Mouse (Mus musculus) hindbrain, embryonic 13.5 days (tissue): Measurements from ENCODE around the gene 1810010H24Rik. TPM values are rescaled to one million over a fixed set of nuclear protein-coding genes. Genes with fewer than 3 reads are reported as not detected.
"Not testable (repeated sequence)": the region's sequence is repeated elsewhere in the genome, so short reads cannot be mapped to it uniquely, and the experiment has no call there.

Experiments used
- ATAC-seq: fragments of 200-750 bp; cut with Nextera tagmentation; 2 replicates; pipeline ENCODE4 v1.8.0; 2017; ENCODE audit warnings: moderate TSS enrichment; ENCODE audit not compliant: low FRiP score
- H3K27ac ChIP-seq: fragments of 300-500 bp; sonication (generic); 2 replicates; pipeline ENCODE4 v1.5.1; 2015; ENCODE audit warnings: inconsistent platforms, mild to moderate bottlenecking, moderate library complexity
- H3K27me3 ChIP-seq: fragments of 300-500 bp; sonication (generic); 2 replicates; pipeline ENCODE4 v1.6.1; 2015; ENCODE audit warnings: mild to moderate bottlenecking, inconsistent platforms
- H3K36me3 ChIP-seq: fragments of 300-500 bp; sonication (generic); 2 replicates; pipeline ENCODE4 v1.6.1; 2015; ENCODE audit warnings: mild to moderate bottlenecking, inconsistent platforms
- H3K4me1 ChIP-seq: fragments of 300-500 bp; sonication (generic); replicated peaks from 2 replicates; pipeline ENCODE4 v1.6.1; 2015; ENCODE audit warnings: inconsistent platforms
- H3K4me2 ChIP-seq: fragments of 300-500 bp; sonication (generic); 2 replicates; pipeline ENCODE4 v1.6.1; 2015; ENCODE audit warnings: inconsistent platforms, mild to moderate bottlenecking, moderate library complexity
- H3K4me3 ChIP-seq: fragments of 300-500 bp; sonication (generic); 2 replicates; pipeline ENCODE4 v1.5.1; 2015; ENCODE audit warnings: mild to moderate bottlenecking, inconsistent platforms
- H3K9ac ChIP-seq: fragments of 300-500 bp; sonication (generic); 2 replicates; pipeline ENCODE4 v1.6.1; 2015; ENCODE audit warnings: mild to moderate bottlenecking, inconsistent platforms
- H3K9me3 ChIP-seq: fragments of 300-500 bp; sonication (generic); 2 replicates; pipeline ENCODE4 v1.6.1; 2016; ENCODE audit warnings: inconsistent platforms
- WGBS: fragments of 180-500 bp; shearing (Covaris S2); methylation state at CpG from one replicate; pipeline ENCODE4 v1.1.7; 2015; 5-methylcytosine and 5-hydroxymethylcytosine counted together
- polyA plus RNA-seq: library from polyadenylated mRNA; unstranded; fragments of >200 nt; fragmentation: Nextera tagmentation; extraction: Ambion mirVana; gene quantifications from 2 replicates; pipeline ENCODE4 v1.2.1, GENCODE M21; 2015

1810010H24Rik gene
- polyA plus RNA-seq: 5.4 and 5.6 TPM in 2 replicates

- Histone ChIP-seq H3K4me2 (peak within 1 kb of the TSS; percentile 90), H3K4me1 (peaks cover 37% of the 10 kb centered on the region), H3K9me3 (no peaks in the 10 kb centered on the region), H3K27ac (peak within 1 kb of the TSS; percentile 81), H3K36me3 (no peaks in the 10 kb centered on the region), H3K4me3 (peak within 1 kb of the TSS; percentile 52), H3K27me3 (0 out of 2 replicates have a peak, but pooled peaks cover 4% of the 10 kb centered on the region), H3K9ac (peak within 1 kb of the TSS; percentile 78)
- under 1% methylated on average over 45 of the region's 45 CpGs for WGBS
- peak; percentile 19; the same call in 1 of the 2 replicates for ATAC-seq
Measured at GRCm38 (mm10) chr11:107025411-107026321, at the start of gene 1810010H24Rik. Gene 1810010H24Rik (plus strand): TSS chr11:107025681.

- ATAC-seq: no peak
- no peak overlapping the region for H3K4me2 ChIP-seq
- H3K9me3 ChIP-seq: no peaks in the 10 kb centered on the region
- no peak overlapping the region for H3K4me3 ChIP-seq
- no peaks in the 10 kb centered on the region for H3K36me3 ChIP-seq
- no peaks in the 10 kb centered on the region for H3K27me3 ChIP-seq
- 78% methylated on average over 8 of the region's 8 CpGs for WGBS
- no peak overlapping the region for H3K9ac ChIP-seq
- no peaks in the 10 kb centered on the region for H3K4me1 ChIP-seq
- H3K27ac ChIP-seq: no peak overlapping the region
Measured at GRCm38 (mm10) chr11:106976194-106976593, 49.3 kb upstream of the 1810010H24Rik start.

- no peaks in the 10 kb centered on the region for H3K36me3 ChIP-seq
- H3K4me1 ChIP-seq: no peaks in the 10 kb centered on the region
- no peak overlapping the region for H3K27ac ChIP-seq
- H3K4me3 ChIP-seq: no peak overlapping the region
- no peak for ATAC-seq
- no peak overlapping the region for H3K4me2 ChIP-seq
- no peak overlapping the region for H3K9ac ChIP-seq
- no peaks in the 10 kb centered on the region for H3K9me3 ChIP-seq
- 24% methylated on average over 7 of the region's 7 CpGs for WGBS
- no peaks in the 10 kb centered on the region for H3K27me3 ChIP-seq
Measured at GRCm38 (mm10) chr11:106980455-106980854, 45.0 kb upstream of the 1810010H24Rik start.

GRCm38 (mm10) chr11:106981787-106982186, 43.7 kb upstream of the 1810010H24Rik start:
- no peaks in the 10 kb centered on the region for H3K27me3 ChIP-seq
- no peaks in the 10 kb centered on the region for H3K4me1 ChIP-seq
- no peak overlapping the region for H3K4me3 ChIP-seq
- WGBS: 46% methylated on average over 1 of the region's 1 CpGs
- ATAC-seq: no peak
- no peak overlapping the region for H3K4me2 ChIP-seq
- no peak overlapping the region for H3K27ac ChIP-seq
- H3K9ac ChIP-seq: no peak overlapping the region
- H3K9me3 ChIP-seq: no peaks in the 10 kb centered on the region
- no peaks in the 10 kb centered on the region for H3K36me3 ChIP-seq

GRCm38 (mm10) chr11:106982351-106982750, 43.1 kb upstream of the 1810010H24Rik start:
- no peak for ATAC-seq
- peaks cover 5% of the 10 kb centered on the region for H3K36me3 ChIP-seq
- WGBS: 68% methylated on average over 5 of the region's 5 CpGs
- H3K9ac ChIP-seq: no peak overlapping the region
- H3K27me3 ChIP-seq: no peaks in the 10 kb centered on the region
- H3K4me3 ChIP-seq: no peak overlapping the region
- no peak overlapping the region for H3K4me2 ChIP-seq
- no peaks in the 10 kb centered on the region for H3K4me1 ChIP-seq
- H3K9me3 ChIP-seq: no peaks in the 10 kb centered on the region
- H3K27ac ChIP-seq: no peak overlapping the region

- not testable (repeated sequence) for H3K4me2 ChIP-seq, H3K4me1 ChIP-seq, H3K4me3 ChIP-seq, ATAC-seq, H3K9me3 ChIP-seq, H3K27me3 ChIP-seq, H3K27ac ChIP-seq, H3K9ac ChIP-seq
- H3K36me3 ChIP-seq: peaks cover 38% of the 10 kb centered on the region
- 88% methylated on average over 9 of the region's 9 CpGs for WGBS
Measured at GRCm38 (mm10) chr11:106985979-106986604, 39.4 kb upstream of the 1810010H24Rik start.

- Histone ChIP-seq H3K27me3 (no peaks in the 10 kb centered on the region), H3K4me3 (no peak overlapping the region), H3K4me2 (no peak overlapping the region), H3K36me3 (peaks cover 47% of the 10 kb centered on the region), H3K27ac (no peak overlapping the region), H3K9me3 (no peaks in the 10 kb centered on the region), H3K4me1 (no peaks in the 10 kb centered on the region), H3K9ac (no peak overlapping the region)
- ATAC-seq: no peak
- WGBS: 94% methylated on average over 2 of the region's 2 CpGs
Measured at GRCm38 (mm10) chr11:106987384-106987783, 38.1 kb upstream of the 1810010H24Rik start.

- H3K27ac ChIP-seq: no peak overlapping the region; the same call in 1 of the 2 replicates
- no peak overlapping the region for H3K9ac ChIP-seq
- H3K4me3 ChIP-seq: no peak overlapping the region
- no peaks in the 10 kb centered on the region for H3K27me3 ChIP-seq
- peaks cover 19% of the 10 kb centered on the region for H3K4me1 ChIP-seq
- H3K36me3 ChIP-seq: peaks cover 67% of the 10 kb centered on the region
- ATAC-seq: no peak
- H3K4me2 ChIP-seq: no peak overlapping the region
- H3K9me3 ChIP-seq: no peaks in the 10 kb centered on the region
- 83% methylated on average over 3 of the region's 3 CpGs for WGBS
Measured at GRCm38 (mm10) chr11:106994246-106995085, 31.0 kb upstream of the 1810010H24Rik start.

GRCm38 (mm10) chr11:106996492-106996891, 29.0 kb upstream of the 1810010H24Rik start:
- 95% methylated on average over 7 of the region's 7 CpGs for WGBS
- not testable (repeated sequence) for H3K27ac ChIP-seq, ATAC-seq, H3K27me3 ChIP-seq, H3K9me3 ChIP-seq, H3K9ac ChIP-seq, H3K4me2 ChIP-seq, H3K4me3 ChIP-seq
- Histone ChIP-seq H3K4me1 (peaks cover 19% of the 10 kb centered on the region), H3K36me3 (peaks cover 49% of the 10 kb centered on the region)

- ATAC-seq: no peak
Measured at GRCm38 (mm10) chr11:106997976-106998375, 27.5 kb upstream of the 1810010H24Rik start.

GRCm38 (mm10) chr11:106998651-106999150, 26.8 kb upstream of the 1810010H24Rik start:
- Histone ChIP-seq H3K27me3 (no peaks in the 10 kb centered on the region), H3K36me3 (peaks cover 34% of the 10 kb centered on the region), H3K9me3 (no peaks in the 10 kb centered on the region), H3K4me1 (peaks cover 19% of the 10 kb centered on the region), H3K27ac (peak overlapping the region; percentile 88), H3K4me2 (peak overlapping the region; percentile 76), H3K4me3 (peak overlapping the region; percentile 97), H3K9ac (peak overlapping the region; percentile 83)
- ATAC-seq: peak; percentile 52
- under 1% methylated on average over 25 of the region's 26 CpGs for WGBS

More at GRCm38 (mm10) chr11:106997976-106998375, 27.5 kb upstream of the 1810010H24Rik start:
- H3K27me3 ChIP-seq: no peaks in the 10 kb centered on the region
- H3K27ac ChIP-seq: peak overlapping the region; percentile 88
- H3K36me3 ChIP-seq: peaks cover 39% of the 10 kb centered on the region
- no peaks in the 10 kb centered on the region for H3K9me3 ChIP-seq
- peaks cover 19% of the 10 kb centered on the region for H3K4me1 ChIP-seq
- H3K9ac ChIP-seq: peak overlapping the region; percentile 83
- WGBS: 8% methylated on average over 5 of the region's 5 CpGs
- H3K4me3 ChIP-seq: peak overlapping the region; percentile 97
- H3K4me2 ChIP-seq: peak overlapping the region; percentile 76
